Mouse (Mus musculus): ENCODE results near the gene Secisbp2. TPM values are rescaled to one million over a fixed set of nuclear protein-coding genes. Genes with fewer than 3 reads are reported as not detected.
"Not testable (repeated sequence)": the region's sequence is repeated elsewhere in the genome, so short reads cannot be mapped to it uniquely, and the experiment has no call there.

Gene Secisbp2
- total RNA-seq, 2 experiments from 2014 or later: 16.0 to 16.9 TPM

DNA sequence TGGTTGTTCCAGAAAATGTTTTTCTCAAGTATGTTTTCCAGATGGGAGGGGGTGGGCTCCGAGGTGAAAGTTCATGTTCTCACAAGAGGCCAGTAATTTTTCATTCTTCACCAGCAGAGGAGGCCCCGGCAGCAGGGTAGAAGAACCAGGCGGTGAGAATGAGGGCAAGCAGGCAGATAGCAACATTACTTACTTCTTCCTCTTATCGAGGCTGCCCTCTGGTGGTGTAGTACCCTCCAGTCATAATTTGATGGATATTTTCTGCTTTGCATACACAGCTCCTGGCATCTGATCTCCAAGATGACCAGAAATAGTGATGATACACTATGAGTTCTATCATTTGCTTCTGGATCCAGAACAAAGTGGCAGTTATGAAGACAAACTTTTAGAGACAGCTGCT, 12.5 kb upstream of the Secisbp2 start:
- no peak for DNase-seq (ENCODE audit: low spot score in 2 of 2)
- intact Hi-C loops (cut with DNase I): no loop called here

DNA sequence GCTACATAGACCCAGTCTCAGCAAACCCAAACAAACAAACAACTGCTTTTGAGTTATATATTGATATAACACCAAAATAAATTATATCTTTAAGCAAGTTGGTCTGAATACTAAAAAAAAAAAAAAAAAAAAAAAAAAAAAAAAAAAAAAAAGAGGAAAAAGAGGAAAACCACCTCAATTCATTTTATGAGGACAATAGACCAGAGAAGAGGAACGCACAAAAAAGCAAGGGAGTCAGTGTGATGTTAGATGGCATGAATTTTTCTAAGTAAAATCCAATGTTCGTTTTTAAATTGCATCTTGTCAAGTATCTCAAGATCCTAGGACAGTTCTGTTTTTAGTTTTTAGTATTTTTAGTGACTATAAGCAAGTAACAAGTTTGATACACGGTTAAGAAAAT, 10.1 kb upstream of the Secisbp2 start:
- intact Hi-C loops (cut with DNase I): no loop called here

DNA sequence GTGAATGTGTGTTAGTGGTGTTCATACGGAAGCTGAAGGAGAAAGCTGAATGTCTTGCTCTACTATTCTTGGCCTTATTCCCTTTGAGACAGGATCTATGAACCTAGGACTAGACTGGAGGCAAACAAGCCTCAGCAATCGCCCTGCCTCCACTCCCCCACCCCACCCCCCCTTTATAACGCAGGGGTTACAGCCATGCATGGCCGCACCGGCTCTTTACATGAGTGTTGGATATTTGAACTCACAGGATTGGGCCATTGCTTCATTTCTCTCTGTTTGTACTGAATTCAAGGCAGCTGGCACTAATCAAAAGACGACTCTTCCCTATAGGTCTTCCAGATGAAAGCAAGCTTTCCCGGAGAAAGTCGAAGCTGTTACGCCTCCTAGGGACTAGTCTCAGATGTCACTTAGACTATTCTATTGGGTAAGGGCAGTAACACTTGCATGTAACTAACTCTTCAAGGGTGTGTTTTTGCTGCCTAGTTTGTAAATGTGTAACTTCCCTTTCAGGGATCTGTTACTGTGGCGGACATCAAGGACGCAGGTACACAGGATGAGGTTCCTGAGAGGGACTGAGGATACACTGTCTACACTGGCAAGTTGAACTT, 9.2 kb upstream of the Secisbp2 start:
- intact Hi-C loops (cut with DNase I): no loop called here
- DNase-seq (ENCODE audit: low spot score in 2 of 2): no peak

More for the DNA sequence above, 10.1 kb upstream of the Secisbp2 start:
- DNase-seq (ENCODE audit: low spot score in 2 of 2): no peak

DNA sequence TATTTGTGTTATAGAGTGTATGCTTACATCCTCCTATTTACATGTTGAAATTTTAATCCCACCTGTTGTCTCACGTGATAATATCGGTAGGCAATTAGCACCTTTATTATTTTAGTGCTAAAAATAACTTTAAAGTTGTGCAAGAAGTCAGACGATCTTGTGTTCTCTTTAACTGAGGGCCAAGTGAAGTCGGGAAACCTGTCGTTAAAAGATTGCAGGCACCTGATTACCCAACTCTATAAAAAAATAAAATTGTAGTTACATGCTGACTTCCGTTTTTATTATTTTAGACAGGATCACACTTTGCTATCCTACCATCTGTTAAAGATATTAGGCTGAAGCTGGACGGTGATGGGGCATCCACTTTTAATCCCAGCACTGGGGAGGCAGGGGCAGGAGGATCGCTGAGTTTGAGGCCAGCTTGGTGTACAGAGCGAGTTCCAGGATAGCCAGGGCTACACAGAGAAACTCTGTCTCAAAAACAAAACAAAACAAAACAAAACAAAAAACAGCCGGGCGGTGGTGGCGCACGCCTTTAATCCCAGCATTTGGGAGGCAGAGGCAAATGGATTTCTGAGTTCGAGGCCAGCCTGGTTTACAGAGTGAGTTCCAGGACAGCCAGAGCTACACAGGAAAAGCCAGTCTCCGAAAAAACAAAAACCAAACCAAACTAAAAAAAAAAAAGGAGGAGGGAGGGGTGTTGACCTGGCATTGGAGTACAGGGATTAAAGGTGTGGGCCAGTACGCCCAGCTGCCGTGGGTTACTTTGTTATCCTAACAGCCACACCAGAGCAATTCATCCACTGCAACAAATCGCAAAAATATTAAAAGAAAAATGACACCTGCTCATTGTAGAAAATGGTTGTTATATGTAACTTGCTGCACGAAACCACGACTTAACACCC, 7.3 kb upstream of the Secisbp2 start:
- DNase-seq (ENCODE audit: low spot score in 2 of 2): no peak
- intact Hi-C loops (cut with DNase I): no loop called here

DNA sequence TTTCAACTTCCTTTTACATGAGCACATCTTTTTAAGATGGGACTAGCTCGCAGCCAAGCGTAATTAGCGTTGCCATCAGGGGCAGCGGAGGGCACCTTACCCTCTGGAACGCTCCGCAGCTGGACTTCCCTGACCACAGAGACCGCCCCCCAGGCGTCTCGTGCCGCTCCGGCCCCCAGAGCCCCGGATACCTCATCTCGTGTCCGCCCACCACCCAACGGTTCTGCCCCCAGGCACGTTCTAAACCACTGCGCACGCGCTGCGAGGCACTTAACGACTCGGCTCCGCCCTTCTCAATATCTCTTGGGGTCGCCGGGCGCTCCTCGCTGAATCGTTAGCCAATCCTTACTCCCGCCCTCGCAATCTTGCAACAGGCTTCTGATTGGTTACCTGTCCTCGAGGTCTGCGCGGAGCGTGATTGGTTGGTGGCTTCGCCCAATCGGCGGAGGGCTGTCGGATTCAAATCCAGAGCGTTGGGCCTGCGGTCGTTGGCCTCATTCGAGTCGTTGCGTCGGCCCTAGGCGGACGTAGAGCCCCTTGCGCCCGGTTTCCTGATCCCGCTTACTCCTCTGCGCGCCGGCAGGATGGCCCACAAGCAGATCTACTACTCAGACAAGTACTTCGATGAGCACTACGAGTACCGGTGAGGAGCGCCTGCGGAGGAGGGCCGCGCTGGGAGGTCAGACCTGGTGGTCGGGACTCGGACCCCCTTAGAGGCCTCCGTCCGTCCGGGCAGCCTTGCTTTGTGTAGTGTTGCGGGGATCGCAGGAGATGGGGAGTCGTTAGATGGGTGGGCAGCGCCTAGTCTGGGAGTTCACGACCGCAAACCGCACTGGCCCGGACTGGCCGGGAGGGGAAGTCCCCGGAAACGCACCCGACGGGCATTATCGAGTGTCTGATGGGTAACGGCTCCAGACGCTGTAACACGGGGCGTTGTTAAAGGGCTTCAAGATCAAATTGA, 6.4 kb upstream of the Secisbp2 start, which contains the start of gene Cks2:
TSS of gene Cks2 (plus strand) at position 404 of the 961 bp plus-strand sequence.
- peak; percentile 99 for DNase-seq (ENCODE audit: low spot score in 2 of 2)
- intact Hi-C loops (cut with DNase I): no loop called here

DNA sequence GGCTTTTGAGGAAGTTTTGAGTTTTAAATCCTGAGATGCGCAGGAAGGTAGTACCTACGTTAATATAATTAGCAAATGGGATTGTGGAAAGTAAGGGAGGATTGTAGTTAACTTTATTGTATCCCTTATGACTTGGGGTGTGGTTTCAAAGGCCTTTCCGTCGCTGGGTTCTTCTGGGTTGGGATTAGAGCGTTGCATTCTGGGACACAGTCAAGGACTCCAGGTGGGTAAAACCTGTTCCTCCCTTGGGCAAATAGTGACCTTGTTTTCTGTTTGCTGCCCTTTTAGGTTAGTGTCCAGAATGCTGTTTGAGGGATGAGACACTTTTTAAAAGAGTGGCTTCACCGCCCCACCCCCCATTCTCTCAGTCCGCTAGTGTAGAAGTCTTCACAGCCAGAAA, 5.6 kb upstream of the Secisbp2 start:
- intact Hi-C loops (cut with DNase I): no loop called here
- no peak for DNase-seq (ENCODE audit: low spot score in 2 of 2)

DNA sequence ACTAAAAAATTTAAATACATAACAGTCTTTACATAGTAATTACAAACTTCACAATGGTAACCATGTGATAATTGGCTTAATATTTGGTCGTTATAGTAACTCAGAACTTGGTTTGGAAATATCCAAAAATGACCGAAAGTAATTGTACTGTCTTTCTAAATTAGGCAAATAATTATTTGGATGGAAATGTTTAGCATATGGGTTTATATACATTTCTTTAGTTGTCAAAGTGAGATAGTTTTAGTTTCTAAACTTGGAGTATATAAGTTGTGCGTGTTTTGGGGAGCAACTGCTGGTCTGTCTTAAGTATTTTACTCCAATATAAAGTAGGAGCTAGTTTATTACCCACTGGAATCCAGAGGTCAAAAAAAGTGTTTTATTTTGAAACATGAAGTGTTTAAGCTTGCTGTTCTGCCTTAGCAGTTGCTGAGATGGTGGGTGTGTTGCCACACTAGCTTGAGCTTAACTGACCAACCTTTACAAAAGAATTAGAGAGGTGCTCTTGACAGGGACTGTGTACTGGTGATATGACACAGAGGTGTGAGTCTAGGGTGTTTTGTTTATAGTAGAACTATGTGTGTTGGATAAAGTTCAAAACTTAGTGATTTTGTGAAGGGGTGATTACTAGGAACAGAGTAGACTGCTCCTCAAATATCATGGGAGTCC, 5.0 kb upstream of the Secisbp2 start:
- intact Hi-C loops (cut with DNase I): no loop called here
- DNase-seq (ENCODE audit: low spot score in 2 of 2): no peak

DNA sequence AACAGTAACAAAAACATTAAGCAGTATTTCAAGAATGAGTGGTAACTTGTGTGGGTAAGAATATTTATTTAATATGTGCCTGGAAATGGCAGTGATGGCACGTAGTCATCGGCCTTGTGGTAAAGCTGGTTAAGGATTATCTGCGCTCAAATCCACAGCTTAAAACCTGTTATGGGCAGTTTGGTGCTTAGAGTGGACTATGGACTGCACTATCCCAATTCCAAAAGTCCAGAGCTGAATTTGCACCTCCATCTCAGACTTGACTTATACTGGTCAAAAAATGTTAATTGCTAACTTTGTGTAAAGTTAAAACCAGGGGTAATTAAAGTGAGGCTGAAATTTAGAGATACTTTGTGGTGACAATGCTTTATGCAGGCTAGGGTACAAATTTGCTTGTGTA, 3.7 kb upstream of the Secisbp2 start:
- intact Hi-C loops (cut with DNase I): no loop called here

DNA sequence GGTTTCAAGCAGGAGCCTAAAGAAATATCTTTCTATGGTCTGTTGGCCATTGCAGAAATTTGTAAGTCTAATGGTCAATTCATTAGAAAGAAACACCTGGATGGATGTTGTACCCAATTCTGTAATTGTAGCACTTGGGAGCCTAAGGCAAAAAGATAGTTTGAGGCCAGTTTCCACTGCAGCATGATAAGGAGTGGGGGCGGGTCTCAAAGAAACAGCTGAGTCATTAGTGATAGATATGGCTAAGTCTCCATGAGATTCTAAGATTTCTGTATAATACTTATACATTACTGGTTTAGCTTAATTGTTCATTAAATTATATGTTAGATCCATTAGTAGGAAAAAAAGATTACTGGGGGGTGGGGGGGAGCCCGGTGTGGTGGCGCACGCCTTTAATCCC, 3.3 kb upstream of the Secisbp2 start:
- intact Hi-C loops (cut with DNase I): no loop called here
- no peak for DNase-seq (ENCODE audit: low spot score in 2 of 2)

More for the DNA sequence above, 3.7 kb upstream of the Secisbp2 start:
- DNase-seq (ENCODE audit: low spot score in 2 of 2): no peak

DNA sequence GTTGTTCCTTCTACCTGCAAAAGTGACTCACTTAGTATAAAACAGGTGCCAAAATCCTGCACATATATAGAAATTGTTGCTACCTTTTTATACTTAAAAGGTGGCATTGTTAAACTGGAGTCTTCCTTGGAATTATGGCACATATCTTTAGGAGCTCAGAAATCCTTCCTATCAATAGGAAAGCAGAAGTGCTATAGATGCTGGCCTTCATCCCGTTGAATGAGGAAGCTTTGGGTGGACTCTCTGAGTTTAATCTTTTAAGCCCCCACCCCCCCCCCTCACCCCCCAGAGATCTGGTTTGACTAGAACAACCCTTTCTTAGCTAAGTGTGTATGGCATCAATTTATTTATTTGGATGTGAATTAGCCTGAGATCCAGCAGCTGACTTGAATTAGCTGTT, 1.8 kb upstream of the Secisbp2 start:
- intact Hi-C loops (cut with DNase I): no loop called here
- no peak for DNase-seq (ENCODE audit: low spot score in 2 of 2)

DNA sequence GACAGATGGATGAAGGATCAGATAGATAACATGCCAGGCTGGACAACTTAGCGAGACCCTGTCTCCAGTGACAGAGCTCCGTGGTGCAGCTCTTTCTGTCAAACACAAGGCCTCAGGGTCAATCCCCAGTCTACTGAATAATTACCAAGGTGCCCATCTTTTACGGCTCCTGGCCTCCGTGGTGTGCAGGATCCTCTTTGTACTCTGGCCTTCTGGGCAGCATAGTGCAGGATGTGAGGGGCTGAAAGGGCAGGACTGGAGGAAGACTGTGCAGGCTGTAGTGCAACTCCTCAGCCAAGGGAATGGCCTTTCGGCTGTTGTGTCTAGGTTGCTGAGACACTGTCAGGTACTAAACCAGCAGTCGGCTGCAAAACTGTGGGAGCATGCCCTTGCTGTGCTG, 1.7 kb downstream of the Secisbp2 start:
- intact Hi-C loops (cut with DNase I): no loop called here
- no peak for DNase-seq (ENCODE audit: low spot score in 2 of 2)

DNA sequence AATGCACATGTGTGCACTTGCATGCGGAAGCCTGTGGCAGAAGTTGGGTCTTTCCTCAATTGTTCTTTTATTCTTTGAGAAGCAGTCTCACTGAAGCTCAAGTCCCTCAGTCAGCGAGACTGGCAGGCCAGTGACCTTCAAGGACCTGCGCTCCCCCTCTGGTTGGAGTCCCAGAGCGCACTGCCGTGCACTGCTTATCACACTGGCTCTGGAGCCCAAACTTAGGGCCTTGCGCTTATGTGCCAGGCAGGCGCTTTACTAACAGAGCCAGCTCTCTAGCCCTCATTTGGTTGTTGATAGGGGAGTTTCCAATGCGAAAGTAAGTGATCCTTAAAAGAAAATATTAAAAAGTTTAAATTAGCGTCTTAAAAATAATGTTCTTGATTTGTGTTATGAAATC, 2.5 kb downstream of the Secisbp2 start:
- no peak for DNase-seq (ENCODE audit: low spot score in 2 of 2)
- intact Hi-C loops (cut with DNase I): no loop called here

DNA sequence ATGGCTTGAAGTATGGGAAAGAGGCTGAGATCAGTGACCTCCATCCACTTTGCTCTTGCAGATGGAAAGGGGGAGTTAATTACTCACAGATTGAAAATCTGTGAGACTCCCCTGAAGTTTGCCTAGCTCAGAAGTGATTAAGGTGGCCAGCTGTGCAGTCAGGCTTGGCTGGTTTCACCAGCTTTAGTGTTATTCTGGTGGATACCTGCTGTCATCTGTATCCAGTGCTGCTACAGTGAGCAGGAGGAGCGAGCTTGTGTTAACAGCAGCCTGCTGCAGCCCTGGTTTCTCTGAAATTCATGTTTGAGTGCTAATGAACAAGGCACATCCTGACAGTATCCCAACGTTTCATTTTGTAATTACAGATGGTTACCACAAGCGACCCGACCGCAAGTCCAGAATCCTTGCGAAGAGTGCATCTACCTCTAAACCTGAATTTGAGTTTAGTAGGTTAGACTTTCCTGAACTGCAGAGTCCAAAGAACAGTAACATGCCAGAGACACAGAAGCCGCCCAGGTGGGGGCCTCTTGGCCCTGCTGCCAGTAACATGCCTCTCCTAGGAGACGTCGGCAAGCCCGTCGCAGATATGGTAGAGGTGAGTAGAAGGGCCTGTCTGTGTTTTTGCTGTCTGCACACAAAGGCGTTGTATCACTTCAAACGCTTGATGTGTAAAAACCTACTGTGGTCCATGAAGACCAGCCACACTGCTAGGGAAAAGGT, 5.2 kb downstream of the Secisbp2 start:
- no peak for DNase-seq (ENCODE audit: low spot score in 2 of 2)
- intact Hi-C loops (cut with DNase I): no loop called here

DNA sequence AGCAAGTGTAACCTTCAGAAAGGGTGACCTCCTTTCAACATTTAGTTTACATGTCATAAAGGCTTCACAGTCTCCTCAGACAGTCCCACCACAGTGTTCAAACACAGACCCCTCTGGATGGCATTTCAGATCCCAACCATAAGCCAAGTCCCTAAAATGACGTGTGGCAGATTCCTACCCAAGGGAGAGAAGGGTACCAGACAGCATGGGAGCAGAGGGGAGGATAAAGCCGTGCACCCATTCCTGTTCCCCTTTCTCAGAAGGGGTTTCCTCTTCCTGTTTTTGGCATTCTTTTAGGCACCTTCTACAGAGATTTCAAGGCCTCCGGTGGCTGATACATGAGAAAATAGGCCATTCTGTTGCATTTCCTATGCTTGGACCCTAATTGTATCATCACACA, 6.6 kb downstream of the Secisbp2 start:
- intact Hi-C loops (cut with DNase I): no loop called here
- DNase-seq (ENCODE audit: low spot score in 2 of 2): no peak

DNA sequence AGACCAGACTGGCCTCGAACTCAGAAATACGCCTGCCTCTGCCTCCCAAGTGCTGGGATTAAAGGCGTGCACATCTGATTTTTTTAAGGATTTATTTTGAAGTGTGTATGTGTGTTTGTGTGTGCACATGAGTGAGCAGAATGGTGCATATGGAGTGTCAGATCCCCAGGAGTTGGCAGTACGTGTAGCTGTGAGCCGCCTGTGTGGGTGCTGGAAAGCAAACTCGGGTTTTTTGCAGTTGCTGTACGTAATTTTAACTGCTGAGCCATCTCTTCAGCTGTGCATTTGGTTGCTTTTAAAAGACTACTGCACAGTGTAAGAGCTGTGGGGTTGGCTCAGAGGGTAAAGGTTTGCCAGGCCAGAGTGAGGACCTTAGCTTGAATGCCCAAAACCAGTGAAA, 8.1 kb downstream of the Secisbp2 start:
- no peak for DNase-seq (ENCODE audit: low spot score in 2 of 2)
- intact Hi-C loops (cut with DNase I): no loop called here

DNA sequence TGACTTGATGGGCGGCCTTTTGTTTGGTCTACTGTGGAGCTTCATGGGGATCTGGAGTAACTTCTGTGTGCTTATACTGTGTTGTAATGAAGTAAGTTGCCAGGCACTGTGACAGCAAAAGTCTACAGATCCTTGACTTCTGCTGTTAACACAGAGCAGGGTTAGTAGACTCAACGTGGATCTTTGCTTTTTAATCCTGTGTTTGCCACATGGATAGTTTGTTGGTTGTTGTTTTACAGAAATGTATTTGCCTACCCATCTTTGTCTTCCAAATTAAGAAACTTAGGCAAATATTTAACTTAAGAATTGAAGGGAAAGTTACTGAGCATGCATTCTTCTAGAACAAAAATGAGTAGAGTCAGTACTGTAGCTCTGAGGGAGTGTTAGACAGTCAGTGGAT, 12.1 kb downstream of the Secisbp2 start:
- intact Hi-C loops (cut with DNase I): no loop called here
- DNase-seq (ENCODE audit: low spot score in 2 of 2): no peak

DNA sequence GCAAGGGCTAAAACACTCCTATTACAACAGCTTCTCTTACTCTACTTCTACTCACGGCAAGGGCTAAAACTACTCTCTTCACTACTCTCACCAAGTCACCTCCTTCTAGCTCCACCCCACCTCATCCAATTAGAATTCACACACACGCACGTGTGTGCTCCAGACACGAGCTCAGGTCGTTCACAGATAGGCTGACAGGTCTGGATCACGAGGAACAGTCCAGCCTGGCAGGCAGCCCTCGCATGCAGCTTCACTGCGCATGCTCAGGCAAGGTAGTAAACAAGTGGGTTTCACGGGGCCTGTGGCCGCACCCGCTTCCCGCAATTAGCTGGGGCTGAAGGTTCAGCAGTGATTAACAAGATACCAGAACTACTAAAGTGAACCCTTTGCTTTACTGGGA, 16.7 kb downstream of the Secisbp2 start:
- DNase-seq (ENCODE audit: low spot score in 2 of 2); intact Hi-C loops (cut with DNase I): not testable (repeated sequence)

DNA sequence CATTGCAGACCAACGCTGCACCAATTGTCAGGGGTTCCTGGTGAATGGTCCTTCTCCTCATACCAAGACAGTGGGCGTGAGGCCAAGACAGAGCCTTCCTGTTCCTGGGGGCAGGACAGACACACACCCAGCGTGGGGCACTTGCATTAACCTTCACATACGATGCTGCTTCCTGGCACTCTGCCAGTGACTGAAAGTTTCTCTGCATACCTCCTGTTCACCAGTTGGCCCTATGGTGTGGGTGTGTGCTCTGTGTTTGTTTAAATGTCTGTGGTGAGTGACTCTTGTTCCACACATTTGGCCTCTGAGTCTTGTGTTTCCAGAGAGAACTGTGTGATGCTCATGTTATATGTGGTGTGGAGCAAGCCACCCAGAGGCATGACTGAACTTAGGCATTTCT, 25.1 kb downstream of the Secisbp2 start:
- intact Hi-C loops (cut with DNase I): no loop called here
- no peak for DNase-seq (ENCODE audit: low spot score in 2 of 2)

DNA sequence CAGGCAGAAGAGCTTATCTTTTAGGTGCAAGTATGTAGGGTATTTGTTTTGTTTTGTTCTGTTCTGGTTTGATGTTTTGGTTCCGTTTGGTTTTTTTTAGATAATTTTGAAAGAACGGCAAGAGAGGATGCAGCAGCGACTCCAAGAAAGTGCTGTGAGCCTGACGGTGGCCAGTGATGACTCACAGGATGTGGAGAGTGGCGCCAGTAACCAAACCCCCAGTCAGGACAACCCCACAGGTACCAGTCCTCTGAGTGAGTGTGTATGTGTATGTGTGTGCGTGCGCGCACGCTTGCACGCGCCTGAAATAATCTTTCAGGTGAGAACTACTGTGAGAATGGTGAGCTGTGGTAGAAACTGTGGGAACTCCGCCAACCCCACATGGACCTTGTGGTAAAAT, 25.5 kb downstream of the Secisbp2 start:
- intact Hi-C loops (cut with DNase I): no loop called here
- DNase-seq (ENCODE audit: low spot score in 2 of 2): no peak

Measured in left cerebral cortex, postnatal 14 days (tissue).